Mouse (Mus musculus) myocyte (in vitro differentiated cells): ENCODE measurements around the gene Pip4p1.

ENCODE experiments used
- POLR2A ChIP-seq: IDR thresholded peaks from one replicate; pipeline ENCODE4 v1.6.1; 2011; ENCODE audit warnings: low read depth, mild to moderate bottlenecking, control low read depth, moderate library complexity; ENCODE audit not compliant: insufficient read length
- POLR2AphosphoS2 ChIP-seq: IDR thresholded peaks from one replicate; pipeline ENCODE4 v1.6.1; 2011; ENCODE audit warnings: low read depth, control low read depth; ENCODE audit not compliant: insufficient read length
- USF1 ChIP-seq: IDR thresholded peaks from one replicate; pipeline ENCODE4 v1.6.1; 2011; ENCODE audit warnings: low read depth, mild to moderate bottlenecking, control low read depth, moderate library complexity

GRCm38 (mm10) chr14:50924281-50925064 is 6.2 kb downstream of the Pip4p1 start, which contains the start of the genes Osgep and Apex1:
- TF ChIP-seq USF1, result peak; percentile 99
- TF ChIP-seq POLR2AphosphoS2, result peak; percentile 98
- TF ChIP-seq POLR2A, result peak; percentile 85
